Mouse (Mus musculus) forebrain, embryonic 12.5 days (tissue): ENCODE results near the gene Axdnd1. TPM values are rescaled to one million over a fixed set of nuclear protein-coding genes. Genes with fewer than 3 reads are reported as not detected.

Experiments
- ATAC-seq: fragments of 200-750 bp; cut with Nextera tagmentation; 2 replicates; pipeline ENCODE4 v1.8.0; 2017; ENCODE audit warnings: moderate TSS enrichment; ENCODE audit not compliant: low FRiP score
- H3K27ac ChIP-seq: fragments of 300-500 bp; sonication (generic); 2 replicates; pipeline ENCODE4 v1.5.1; 2016; ENCODE audit warnings: mild to moderate bottlenecking
- H3K27me3 ChIP-seq: fragments of 300-500 bp; sonication (generic); 2 replicates; pipeline ENCODE4 v1.6.1; 2016; ENCODE audit warnings: mild to moderate bottlenecking
- H3K36me3 ChIP-seq: fragments of 300-500 bp; sonication (generic); replicated peaks from 2 replicates; pipeline ENCODE4 v1.6.1; 2016; ENCODE audit warnings: mild to moderate bottlenecking
- H3K4me1 ChIP-seq: fragments of 300-500 bp; sonication (generic); 2 replicates; pipeline ENCODE4 v1.6.1; 2016
- H3K4me2 ChIP-seq: fragments of 300-500 bp; sonication (generic); 2 replicates; pipeline ENCODE4 v1.6.1; 2016; ENCODE audit warnings: mild to moderate bottlenecking, moderate library complexity
- H3K4me3 ChIP-seq: fragments of 300-500 bp; sonication (generic); replicated peaks from 2 replicates; pipeline ENCODE4 v1.5.1; 2016; ENCODE audit warnings: mild to moderate bottlenecking
- H3K9ac ChIP-seq: fragments of 300-500 bp; sonication (generic); 2 replicates; pipeline ENCODE4 v1.6.1; 2016; ENCODE audit warnings: mild to moderate bottlenecking
- H3K9me3 ChIP-seq: fragments of 300-500 bp; sonication (generic); 2 replicates; pipeline ENCODE4 v1.6.1; 2016
- WGBS: fragments of 180-500 bp; shearing (Covaris S2); methylation state at CpG from one replicate; pipeline ENCODE4 v1.1.7; 2016; 5-methylcytosine and 5-hydroxymethylcytosine counted together
- polyA plus RNA-seq: library from polyadenylated mRNA; unstranded; fragments of >200 nt; fragmentation: Nextera tagmentation; extraction: Ambion mirVana; gene quantifications from 2 replicates; pipeline ENCODE4 v1.2.1, GENCODE M21; 2016

Gene Axdnd1
- polyA plus RNA-seq, 1 experiment from 2014 or later, result 0.19 TPM

DNA sequence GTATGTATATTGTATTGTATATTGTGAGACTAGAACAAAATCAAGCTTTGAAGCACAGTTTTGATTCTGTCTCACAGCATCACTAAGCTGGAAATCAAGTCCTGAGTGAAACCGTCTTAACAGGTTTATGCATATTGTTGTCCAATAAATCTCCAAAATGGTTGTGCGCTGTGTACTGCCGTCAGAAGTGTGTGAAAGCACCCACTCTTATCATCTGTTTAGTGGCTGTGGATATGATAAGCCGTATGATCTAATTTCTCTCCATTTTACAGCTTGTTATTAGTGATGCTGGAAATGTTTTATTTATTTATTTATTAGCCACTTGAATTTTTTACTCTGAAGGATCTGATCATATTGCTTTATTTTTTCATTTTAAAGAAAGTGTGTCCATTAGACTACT is 34.7 kb downstream of the Axdnd1 start:
- 89% methylated on average over 4 of the region's 4 CpGs for WGBS
- no peak overlapping the region for H3K27ac ChIP-seq
- H3K9ac ChIP-seq, result no peak overlapping the region
- no peaks in the 10 kb centered on the region for H3K4me1 ChIP-seq
- H3K27me3 ChIP-seq, result no peaks in the 10 kb centered on the region
- H3K4me3 ChIP-seq, result no peak overlapping the region
- no peaks in the 10 kb centered on the region for H3K36me3 ChIP-seq
- no peak overlapping the region for H3K4me2 ChIP-seq
- H3K9me3 ChIP-seq, result no peaks in the 10 kb centered on the region
- no peak for ATAC-seq

- ATAC-seq, result no peak
- Histone ChIP-seq H3K27me3 (no peaks in the 10 kb centered on the region), H3K27ac (no peak overlapping the region), H3K4me3 (no peak overlapping the region), H3K4me2 (no peak overlapping the region), H3K36me3 (no peaks in the 10 kb centered on the region), H3K4me1 (no peaks in the 10 kb centered on the region), H3K9me3 (no peaks in the 10 kb centered on the region), H3K9ac (no peak overlapping the region)
- 91% methylated on average over 3 of the region's 3 CpGs for WGBS
These were observed 39.7 kb downstream of the Axdnd1 start for GRCm38 (mm10) chr1:156381217-156381616.

- H3K36me3 ChIP-seq, result no peaks in the 10 kb centered on the region
- no peaks in the 10 kb centered on the region for H3K27me3 ChIP-seq
- 91% methylated on average over 8 of the region's 8 CpGs for WGBS
- no peak within 1 kb of the TSS for H3K27ac ChIP-seq
- no peak within 1 kb of the TSS for H3K4me2 ChIP-seq
- H3K4me1 ChIP-seq, result no peaks in the 10 kb centered on the region
- ATAC-seq, result no peak
- H3K4me3 ChIP-seq, result no peak within 1 kb of the TSS
- no peak within 1 kb of the TSS for H3K9ac ChIP-seq
- no peaks in the 10 kb centered on the region for H3K9me3 ChIP-seq
These were observed 55.2 kb downstream of the Axdnd1 start, which contains the start of gene Gm2000 for GRCm38 (mm10) chr1:156365740-156366139. Gm2000 (plus strand) TSS chr1:156366040.

DNA sequence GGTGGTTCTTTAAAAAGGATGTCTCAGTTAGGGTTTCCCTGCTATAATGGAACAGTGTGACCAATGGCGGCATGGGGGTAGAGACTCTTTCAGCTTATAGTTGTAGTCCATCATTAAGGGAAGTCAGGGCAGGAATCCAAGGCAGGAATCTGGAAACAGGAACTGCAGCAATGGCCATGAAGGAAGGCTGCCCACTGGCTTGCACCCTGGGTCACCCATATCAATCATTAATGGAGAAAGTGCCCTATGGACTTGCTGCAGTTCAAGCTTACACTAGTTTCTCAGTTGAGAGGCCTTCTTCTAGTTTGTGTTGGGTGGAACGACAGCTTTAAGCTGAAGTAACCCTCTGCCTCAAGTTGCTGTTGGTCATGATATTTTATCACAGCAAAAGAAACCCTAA is 68.5 kb downstream of the Axdnd1 start:
- 92% methylated on average over 2 of the region's 2 CpGs for WGBS
- no peak for ATAC-seq

DNA sequence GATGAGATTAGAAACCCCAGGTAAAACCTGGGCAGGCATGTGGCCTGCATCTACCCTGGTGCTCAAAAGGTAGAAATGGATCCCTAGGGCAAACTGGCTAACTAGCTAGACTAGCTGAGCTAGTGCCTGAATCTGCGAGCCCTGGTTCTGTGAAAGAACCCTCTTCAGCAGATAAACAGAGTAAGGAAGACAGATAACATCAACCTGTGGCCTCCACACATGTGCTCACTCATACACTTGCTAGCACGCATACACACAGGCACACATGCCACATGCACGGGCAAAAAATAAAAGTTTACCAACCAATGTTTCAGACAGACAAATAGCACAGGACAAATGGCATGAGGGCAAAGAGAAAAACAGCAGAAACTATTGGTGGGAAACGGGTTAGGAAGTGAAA is 70.5 kb downstream of the Axdnd1 start:
- Histone ChIP-seq H3K4me1 (no peaks in the 10 kb centered on the region), H3K27me3 (no peaks in the 10 kb centered on the region), H3K9ac (no peak overlapping the region), H3K36me3 (no peaks in the 10 kb centered on the region), H3K9me3 (no peaks in the 10 kb centered on the region), H3K4me2 (no peak overlapping the region), H3K4me3 (no peak overlapping the region), H3K27ac (no peak overlapping the region)
- no peak for ATAC-seq
- 86% methylated on average over 4 of the region's 4 CpGs for WGBS

More for the DNA sequence above, 68.5 kb downstream of the Axdnd1 start:
- no peak overlapping the region for H3K4me2 ChIP-seq
- no peak overlapping the region for H3K9ac ChIP-seq
- no peaks in the 10 kb centered on the region for H3K27me3 ChIP-seq
- H3K4me1 ChIP-seq, result no peaks in the 10 kb centered on the region
- H3K27ac ChIP-seq, result no peak overlapping the region
- no peaks in the 10 kb centered on the region for H3K9me3 ChIP-seq
- H3K4me3 ChIP-seq, result no peak overlapping the region
- H3K36me3 ChIP-seq, result no peaks in the 10 kb centered on the region

DNA sequence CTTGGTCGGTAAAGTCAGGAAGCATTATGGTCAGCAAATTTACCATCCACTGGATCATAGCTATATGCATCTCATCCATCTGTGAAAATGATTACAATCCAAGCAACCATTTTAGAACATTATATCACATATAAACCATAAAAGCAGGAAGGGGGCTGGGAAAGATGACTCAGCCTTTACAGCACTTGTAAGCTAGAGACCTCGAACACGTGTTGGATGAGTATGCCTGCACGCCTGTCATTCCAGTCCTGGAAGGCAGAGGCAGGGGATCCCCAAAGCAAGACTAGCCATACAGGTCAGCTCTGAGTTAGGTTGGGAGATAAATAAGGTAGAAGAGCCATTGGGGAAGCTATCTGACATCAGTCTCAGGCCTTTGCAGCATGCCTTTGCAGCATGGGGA is 71.9 kb downstream of the Axdnd1 start:
- ATAC-seq, result no peak
- Histone ChIP-seq H3K27ac (no peak overlapping the region), H3K4me1 (no peaks in the 10 kb centered on the region), H3K4me3 (no peak overlapping the region), H3K4me2 (no peak overlapping the region), H3K36me3 (no peaks in the 10 kb centered on the region), H3K9me3 (no peaks in the 10 kb centered on the region), H3K9ac (no peak overlapping the region), H3K27me3 (no peaks in the 10 kb centered on the region)
- WGBS, result 79% methylated on average over 4 of the region's 4 CpGs

DNA sequence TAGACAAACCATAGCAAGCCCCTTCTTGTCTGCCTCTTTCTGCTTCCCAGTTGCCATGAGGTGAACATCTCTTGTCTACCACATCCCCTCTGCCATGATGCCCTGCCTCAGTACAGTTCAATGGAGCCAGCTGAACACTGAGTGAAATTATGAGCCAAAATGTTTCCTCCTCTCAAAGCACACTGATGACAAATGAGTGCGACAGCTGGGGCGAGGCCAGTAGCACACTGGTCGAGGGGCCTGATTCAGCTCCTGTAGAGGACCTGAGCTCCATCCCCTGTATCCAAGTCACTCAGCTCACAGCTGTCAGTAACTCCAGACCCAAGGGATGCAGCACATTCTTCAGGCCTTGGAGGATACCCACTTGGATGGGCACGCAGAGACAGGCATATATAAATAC is 75.3 kb downstream of the Axdnd1 start:
- no peaks in the 10 kb centered on the region for H3K4me1 ChIP-seq
- no peak for ATAC-seq
- no peak overlapping the region for H3K9ac ChIP-seq
- no peak overlapping the region for H3K4me2 ChIP-seq
- H3K9me3 ChIP-seq, result no peaks in the 10 kb centered on the region
- no peaks in the 10 kb centered on the region for H3K36me3 ChIP-seq
- no peak overlapping the region for H3K4me3 ChIP-seq
- WGBS, result 97% methylated on average over 4 of the region's 4 CpGs
- H3K27me3 ChIP-seq, result no peaks in the 10 kb centered on the region
- no peak overlapping the region for H3K27ac ChIP-seq

DNA sequence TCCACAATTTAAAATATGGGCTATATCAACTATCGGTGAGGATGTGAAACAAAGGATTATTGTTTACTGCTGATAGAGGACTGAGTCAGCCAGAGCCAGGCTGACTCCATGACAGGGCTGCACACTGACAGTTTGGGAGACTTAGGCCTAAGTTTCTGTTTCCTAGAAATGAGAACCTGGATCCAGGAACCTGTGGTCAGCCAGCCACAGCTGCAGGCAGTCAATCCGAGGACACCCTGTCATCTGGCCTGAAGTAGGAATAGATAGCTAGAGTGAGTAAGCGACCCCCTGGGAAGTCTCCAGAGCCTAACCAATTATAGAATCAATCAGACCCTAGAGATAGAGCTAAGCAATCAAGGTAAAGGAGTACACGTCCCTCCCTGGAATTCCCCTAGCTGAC is 76.5 kb downstream of the Axdnd1 start:
- no peaks in the 10 kb centered on the region for H3K4me1 ChIP-seq
- ATAC-seq, result no peak
- H3K4me3 ChIP-seq, result no peak overlapping the region
- H3K9me3 ChIP-seq, result no peaks in the 10 kb centered on the region
- no peaks in the 10 kb centered on the region for H3K27me3 ChIP-seq
- 70% methylated on average over 4 of the region's 4 CpGs for WGBS
- no peak overlapping the region for H3K9ac ChIP-seq
- no peak overlapping the region for H3K27ac ChIP-seq
- H3K36me3 ChIP-seq, result no peaks in the 10 kb centered on the region
- H3K4me2 ChIP-seq, result no peak overlapping the region

- no peak overlapping the region for H3K27ac ChIP-seq
- no peak for ATAC-seq
- no peaks in the 10 kb centered on the region for H3K27me3 ChIP-seq
- no peak overlapping the region for H3K4me3 ChIP-seq
- H3K4me1 ChIP-seq, result no peaks in the 10 kb centered on the region
- H3K36me3 ChIP-seq, result no peaks in the 10 kb centered on the region
- no peaks in the 10 kb centered on the region for H3K9me3 ChIP-seq
- no peak overlapping the region for H3K4me2 ChIP-seq
- 86% methylated on average over 4 of the region's 4 CpGs for WGBS
- no peak overlapping the region for H3K9ac ChIP-seq
These were observed 80.1 kb downstream of the Axdnd1 start for GRCm38 (mm10) chr1:156340847-156341246.

- no peaks in the 10 kb centered on the region for H3K36me3 ChIP-seq
- WGBS, result 86% methylated on average over 9 of the region's 9 CpGs
- no peaks in the 10 kb centered on the region for H3K27me3 ChIP-seq
- ATAC-seq, result no peak
- no peak overlapping the region for H3K27ac ChIP-seq
- no peak overlapping the region for H3K4me3 ChIP-seq
- H3K4me2 ChIP-seq, result no peak overlapping the region
- no peaks in the 10 kb centered on the region for H3K9me3 ChIP-seq
- H3K4me1 ChIP-seq, result no peaks in the 10 kb centered on the region
- no peak overlapping the region for H3K9ac ChIP-seq
These were observed 97.8 kb downstream of the Axdnd1 start for GRCm38 (mm10) chr1:156323126-156323525.

DNA sequence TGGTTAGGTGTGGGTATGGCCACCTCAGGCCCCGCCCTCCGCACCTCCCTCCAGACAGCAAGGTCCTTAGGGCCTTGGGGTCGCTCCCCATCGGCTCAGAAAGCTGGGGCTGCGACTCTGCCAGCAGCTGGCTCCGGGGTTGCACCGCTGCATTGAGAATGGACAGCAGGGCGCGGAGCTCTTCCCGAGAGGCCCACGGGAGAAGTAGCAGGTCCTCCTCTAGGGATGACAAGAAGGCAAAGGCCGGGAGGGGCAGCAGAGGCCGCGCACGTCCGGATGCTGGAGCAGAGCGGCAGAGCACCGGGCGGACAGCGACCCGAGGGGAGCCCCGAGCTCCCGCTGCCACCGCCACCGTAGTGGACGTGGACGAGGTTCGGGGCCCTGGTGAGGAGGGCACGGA is 110.3 kb downstream of the Axdnd1 start, which contains the start of gene Nphs2:
Gene Nphs2, plus strand, starts transcription at position 98 of the 400 bp plus-strand sequence.
- H3K27ac ChIP-seq, result no peak within 1 kb of the TSS
- H3K4me1 ChIP-seq, result peaks cover 6% of the 10 kb centered on the region
- no peaks in the 10 kb centered on the region for H3K36me3 ChIP-seq
- no peak for ATAC-seq
- WGBS, result 3% methylated on average over 29 of the region's 29 CpGs
- H3K4me3 ChIP-seq, result peak within 1 kb of the TSS; percentile 28
- peak within 1 kb of the TSS; percentile 40 for H3K9ac ChIP-seq
- H3K4me2 ChIP-seq, result peak within 1 kb of the TSS; percentile 50
- H3K9me3 ChIP-seq, result no peaks in the 10 kb centered on the region
- peaks cover 50% of the 10 kb centered on the region for H3K27me3 ChIP-seq

DNA sequence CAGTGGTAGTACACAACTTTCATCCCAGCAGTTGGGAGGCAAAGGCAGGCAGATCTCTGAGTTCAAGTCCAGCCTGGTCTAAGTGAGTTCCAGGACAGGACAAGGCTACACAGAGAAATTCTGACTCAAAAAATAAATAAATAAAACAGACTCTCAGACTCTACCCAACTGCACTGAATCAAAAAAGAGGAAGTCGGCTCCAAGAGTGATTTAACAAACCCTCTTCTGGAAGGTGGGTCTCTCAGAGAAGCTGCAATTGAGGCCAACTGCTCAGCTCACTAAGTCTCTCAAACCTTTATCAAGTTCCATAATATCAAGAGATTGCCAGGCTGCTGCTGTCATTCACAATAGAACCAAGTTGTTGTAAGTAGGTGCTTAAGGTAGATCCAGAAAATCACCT is 112.4 kb downstream of the Axdnd1 start:
- peaks cover 68% of the 10 kb centered on the region for H3K27me3 ChIP-seq
- peaks cover 9% of the 10 kb centered on the region for H3K4me1 ChIP-seq
- no peak overlapping the region for H3K9ac ChIP-seq
- no peaks in the 10 kb centered on the region for H3K36me3 ChIP-seq
- no peak overlapping the region for H3K27ac ChIP-seq
- no peak for ATAC-seq
- H3K4me3 ChIP-seq, result no peak overlapping the region
- H3K4me2 ChIP-seq, result no peak overlapping the region
- 88% methylated on average over 1 of the region's 1 CpGs for WGBS
- no peaks in the 10 kb centered on the region for H3K9me3 ChIP-seq

DNA sequence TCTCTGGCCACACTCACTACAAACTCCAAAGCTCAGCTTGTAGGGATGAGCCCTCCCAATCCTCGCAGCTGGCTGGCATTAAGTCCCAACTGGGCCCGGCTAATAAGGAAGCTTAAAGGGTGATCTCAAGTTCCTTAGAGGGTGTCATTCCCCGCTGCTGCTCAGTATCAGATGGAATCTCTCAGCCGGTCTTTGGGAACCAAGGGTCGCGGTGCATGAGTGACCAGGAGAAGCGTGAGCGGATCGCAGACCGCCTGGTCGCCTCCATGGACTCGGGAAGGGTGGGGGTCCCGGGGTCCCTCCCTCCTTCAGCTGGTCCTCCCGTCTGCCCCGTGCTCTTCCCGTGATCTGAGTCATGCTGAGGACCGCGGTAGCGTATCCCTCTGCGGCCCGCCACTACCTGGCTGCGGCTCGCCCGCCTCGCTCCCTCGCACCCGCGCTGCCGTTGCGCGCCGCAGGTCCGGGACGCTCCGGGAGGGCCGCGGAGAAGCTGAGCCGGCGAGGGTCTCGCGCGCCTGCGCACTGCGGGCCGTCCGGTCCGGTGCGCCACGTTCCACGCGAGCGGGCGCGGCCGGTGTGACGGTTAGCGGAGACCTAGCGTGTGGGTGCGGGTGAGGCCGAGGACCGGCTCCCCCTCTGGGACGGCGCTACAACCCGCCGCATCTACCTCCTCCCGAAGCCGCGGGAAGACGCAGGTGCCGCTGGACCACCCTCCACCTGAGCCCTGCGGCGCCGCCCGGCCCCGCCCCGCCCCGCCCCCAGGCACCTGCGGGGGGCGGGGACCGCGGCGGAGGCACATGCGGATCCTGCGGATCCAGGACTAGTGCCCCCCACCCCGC is 117.8 kb downstream of the Axdnd1 start, which contains the start of gene Tdrd5:
Gene Tdrd5, minus strand, starts transcription at position 754 of the 839 bp plus-strand sequence.
- peaks cover 7% of the 10 kb centered on the region for H3K4me1 ChIP-seq
- peak within 1 kb of the TSS; percentile 59 for H3K9ac ChIP-seq
- under 1% methylated on average over 67 of the region's 85 CpGs for WGBS
- peak within 1 kb of the TSS; percentile 63 for H3K4me3 ChIP-seq
- ATAC-seq, result peak; percentile 80
- H3K36me3 ChIP-seq, result no peaks in the 10 kb centered on the region
- no peak within 1 kb of the TSS for H3K27ac ChIP-seq
- H3K27me3 ChIP-seq, result peaks cover 55% of the 10 kb centered on the region
- H3K9me3 ChIP-seq, result no peaks in the 10 kb centered on the region
- H3K4me2 ChIP-seq, result peak within 1 kb of the TSS; percentile 94
